Mouse (Mus musculus) ovary, postnatal 10 days (tissue): ENCODE data around the gene Dgki.

Experiments used
- DNase-seq: peaks from one replicate; pipeline ENCODE4 v3.0.0; 2022; ENCODE audit warnings: low spot score

The Dgki gene

DNA sequence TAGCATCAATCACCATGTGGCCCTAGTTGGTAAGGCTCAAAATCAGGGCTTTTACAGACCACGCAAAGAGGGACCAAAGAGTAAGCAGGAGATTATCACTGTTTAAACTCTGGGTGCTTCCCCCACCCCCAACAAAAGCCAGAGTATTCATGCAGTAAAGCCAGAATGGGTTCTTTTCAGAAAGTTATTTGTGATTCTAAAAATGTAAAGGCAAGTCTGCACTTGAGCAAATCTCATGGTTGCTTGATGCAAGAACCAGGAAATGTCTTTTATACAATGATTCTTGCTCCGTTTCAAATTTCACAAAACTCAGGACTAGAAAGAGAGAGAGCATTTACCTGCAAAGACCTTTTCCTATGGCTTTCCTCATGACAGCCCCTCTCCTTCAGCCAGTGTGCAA, 7.9 kb downstream of the Dgki start:
- DNase-seq: no peak

DNA sequence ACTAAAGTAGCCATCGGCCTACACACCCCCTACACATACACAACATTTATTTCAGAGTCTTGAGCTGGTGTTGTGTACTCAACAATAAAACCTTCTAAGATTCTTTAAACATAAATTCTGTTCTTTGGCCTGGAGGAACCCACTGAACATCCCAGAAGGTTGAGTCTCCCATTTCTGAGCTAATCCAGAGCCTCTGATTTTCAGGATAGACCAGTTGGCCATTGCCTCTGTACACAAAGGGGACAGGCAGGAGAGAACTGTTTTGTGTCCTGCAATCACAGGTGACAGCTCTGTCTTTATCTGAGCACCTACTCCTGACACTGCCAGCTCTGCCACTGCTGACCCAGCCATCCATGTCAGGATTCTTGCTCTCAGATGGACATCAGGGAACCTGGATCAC, 8.8 kb downstream of the Dgki start:
- no peak for DNase-seq

GRCm38 (mm10) chr6:37290691-37291090, 9.3 kb downstream of the Dgki start:
- no peak for DNase-seq

- no peak for DNase-seq
These were observed 13.8 kb downstream of the Dgki start for GRCm38 (mm10) chr6:37286134-37286533.

GRCm38 (mm10) chr6:37284879-37285278, 15.1 kb downstream of the Dgki start:
- DNase-seq: no peak

DNA sequence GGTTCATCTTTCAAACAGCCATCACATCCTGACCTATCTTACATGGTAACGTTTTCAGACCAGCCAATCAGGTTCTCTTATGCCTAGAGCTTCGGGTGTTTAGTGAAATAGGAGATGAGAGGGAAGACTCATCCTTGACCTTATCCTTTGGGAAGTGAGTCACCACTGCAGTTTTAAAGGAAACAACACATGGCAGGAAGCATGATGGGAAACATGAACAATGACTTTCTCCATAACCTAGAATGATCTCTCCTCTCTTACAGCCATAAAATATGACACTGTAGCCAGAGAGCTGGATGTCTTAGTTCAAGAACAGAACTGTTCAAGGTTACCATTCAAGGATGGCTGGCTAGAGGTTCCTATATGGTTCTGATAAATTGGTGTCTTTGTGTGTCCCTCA, 16.6 kb downstream of the Dgki start:
- no peak for DNase-seq

- DNase-seq: no peak
These were observed 17.3 kb downstream of the Dgki start for GRCm38 (mm10) chr6:37282659-37283058.

GRCm38 (mm10) chr6:37276834-37277715, 22.9 kb downstream of the Dgki start:
- DNase-seq: no peak

GRCm38 (mm10) chr6:37276181-37276580, 23.8 kb downstream of the Dgki start:
- DNase-seq: no peak

- DNase-seq: no peak
These were observed 28.9 kb downstream of the Dgki start for GRCm38 (mm10) chr6:37270905-37271591.

- DNase-seq: no peak
These were observed 31.4 kb downstream of the Dgki start for GRCm38 (mm10) chr6:37268589-37268988.

DNA sequence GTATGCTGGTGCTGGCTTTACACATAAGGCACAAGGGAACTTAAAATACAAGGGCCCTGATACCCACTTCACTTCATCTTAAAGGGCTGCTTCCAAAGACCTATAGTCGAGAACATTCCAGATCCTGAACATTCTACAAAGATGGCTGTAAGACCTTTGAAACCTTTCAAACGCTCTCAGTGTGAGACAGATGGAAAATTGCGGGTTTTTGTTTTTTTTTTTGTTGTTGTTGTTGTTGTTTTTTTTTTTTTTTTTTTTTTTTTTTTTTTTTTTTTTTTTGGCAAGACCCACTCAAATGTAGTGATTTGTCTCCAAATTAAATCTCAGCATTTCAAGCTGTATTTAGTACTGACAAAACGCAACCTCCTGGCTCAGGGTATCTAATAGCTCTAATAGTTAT, 32.0 kb downstream of the Dgki start:
- no peak for DNase-seq

DNA sequence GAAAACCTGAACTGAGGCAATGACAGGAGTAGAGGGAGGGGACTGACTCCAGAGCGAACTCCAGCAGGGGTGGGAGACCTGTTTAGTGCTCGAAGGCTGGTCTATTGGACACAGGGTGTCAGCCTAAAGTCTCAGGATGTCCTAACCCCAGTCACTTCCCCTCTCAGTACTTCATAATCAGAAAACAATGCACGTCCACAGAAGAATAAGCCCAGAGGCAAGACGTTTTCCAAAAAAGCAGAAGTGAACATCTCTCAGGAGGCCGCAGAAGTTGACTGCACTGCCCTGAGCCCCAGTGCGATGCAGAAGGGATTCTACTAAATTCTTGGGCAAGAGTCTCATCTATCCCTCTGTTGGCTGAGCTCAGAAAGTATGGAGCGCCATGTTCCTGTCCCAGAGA, 37.5 kb downstream of the Dgki start:
- DNase-seq: no peak

DNA sequence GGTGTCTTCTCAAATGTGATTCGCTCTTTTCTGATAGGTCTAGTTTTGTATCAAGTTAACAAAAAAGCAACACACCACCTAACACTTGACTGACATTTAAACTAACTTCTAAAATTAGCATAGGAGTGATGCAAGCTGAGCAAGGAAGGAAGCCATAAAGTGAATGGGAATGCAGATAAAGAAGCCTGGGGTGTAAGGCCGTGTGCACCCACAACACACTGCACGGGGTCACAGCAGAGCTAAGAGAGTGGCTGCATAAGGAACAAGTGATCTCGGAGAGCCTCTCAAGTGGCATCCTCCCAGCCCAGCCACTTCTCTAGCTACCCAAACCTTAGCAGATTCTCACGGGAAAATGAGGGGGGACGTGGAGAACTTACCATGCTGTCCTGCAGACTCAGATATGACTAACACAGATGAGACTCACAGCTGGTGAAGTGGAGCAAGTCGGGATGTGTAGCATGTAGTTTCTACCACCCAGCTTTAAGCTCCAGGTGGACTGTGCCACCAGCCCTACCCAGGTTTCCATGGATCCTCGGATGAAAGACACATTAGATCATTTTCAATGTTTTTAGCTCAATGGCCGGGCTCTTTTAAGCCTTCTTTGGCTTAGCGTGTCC, 38.6 kb downstream of the Dgki start:
- no peak for DNase-seq

DNA sequence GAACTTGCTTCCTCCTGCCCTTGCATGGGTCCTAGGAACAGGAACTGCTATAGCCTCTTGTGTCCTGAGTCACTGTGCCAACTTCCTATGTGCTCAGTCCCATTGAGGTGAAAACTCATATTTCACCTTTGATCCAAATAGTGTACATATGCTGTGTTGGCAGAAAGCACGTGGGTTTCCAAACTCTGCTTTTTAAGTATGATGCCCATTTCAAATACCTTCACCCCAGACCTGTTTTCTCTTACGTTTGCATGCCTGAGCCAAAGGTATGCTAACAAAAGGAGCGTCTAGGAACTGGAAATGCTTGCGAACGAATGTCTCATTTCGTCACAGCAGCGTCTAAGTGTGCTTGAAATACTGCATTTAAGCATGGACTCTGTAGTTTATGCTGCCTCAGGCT, 41.3 kb downstream of the Dgki start:
- no peak for DNase-seq

DNA sequence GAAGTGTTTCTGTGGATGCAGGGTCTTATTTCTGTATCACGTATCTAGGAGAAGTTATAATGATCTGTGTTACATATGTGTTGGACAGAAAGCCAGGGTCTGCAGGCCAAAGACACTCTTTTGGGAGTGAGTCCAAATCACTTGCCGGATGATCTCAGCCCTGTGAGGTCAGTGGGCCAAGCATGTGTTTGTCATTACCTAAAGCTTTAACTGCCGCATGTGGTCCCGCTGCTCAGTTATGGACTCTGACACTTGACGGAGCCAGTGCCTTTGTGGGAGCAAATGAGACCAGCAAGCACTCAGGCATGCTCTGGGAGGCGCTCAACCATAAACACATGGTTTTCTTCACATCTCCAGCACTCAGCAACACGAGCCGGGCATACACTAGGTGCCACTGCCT, 45.8 kb downstream of the Dgki start:
- DNase-seq: no peak

DNA sequence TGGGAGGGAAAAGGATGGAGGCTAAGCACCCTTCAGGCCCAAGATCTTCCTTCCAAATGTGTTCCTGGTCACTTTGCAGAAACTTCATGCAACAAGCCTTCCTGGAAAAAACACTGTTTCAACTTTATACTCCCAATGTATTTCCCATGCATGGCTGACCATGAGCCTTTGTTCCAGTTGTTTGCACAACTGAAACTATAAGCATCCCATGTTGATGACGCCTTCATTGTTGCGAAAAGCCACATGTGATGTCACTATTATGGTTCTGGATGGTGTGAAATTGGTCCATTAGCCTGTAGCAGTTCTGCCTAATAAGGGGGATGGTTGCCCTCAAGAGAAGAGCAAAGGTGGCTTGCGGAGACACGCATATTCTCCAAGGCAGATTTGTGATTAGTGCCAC, 47.4 kb downstream of the Dgki start:
- DNase-seq: no peak

DNA sequence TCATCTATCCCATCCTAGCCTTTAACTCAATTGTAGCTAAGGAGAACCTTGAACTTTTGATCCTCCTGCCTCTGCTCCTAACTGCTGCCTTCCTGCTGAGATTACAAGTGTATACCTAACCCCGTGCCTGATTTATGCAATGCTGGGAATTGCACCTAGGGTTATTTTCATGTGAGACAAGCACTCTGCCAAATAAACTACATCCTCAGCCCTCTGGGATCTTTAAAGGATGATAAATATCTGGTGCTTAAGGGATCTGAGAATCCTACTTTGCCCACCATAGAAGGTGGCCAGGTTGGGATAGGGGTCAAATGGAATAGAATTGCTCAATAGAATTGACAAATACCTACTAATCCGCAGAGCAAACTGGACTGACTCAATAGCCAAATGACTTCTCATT, 49.3 kb downstream of the Dgki start:
- DNase-seq: no peak

- DNase-seq: no peak
These were observed 54.2 kb downstream of the Dgki start for GRCm38 (mm10) chr6:37245757-37246156.

DNA sequence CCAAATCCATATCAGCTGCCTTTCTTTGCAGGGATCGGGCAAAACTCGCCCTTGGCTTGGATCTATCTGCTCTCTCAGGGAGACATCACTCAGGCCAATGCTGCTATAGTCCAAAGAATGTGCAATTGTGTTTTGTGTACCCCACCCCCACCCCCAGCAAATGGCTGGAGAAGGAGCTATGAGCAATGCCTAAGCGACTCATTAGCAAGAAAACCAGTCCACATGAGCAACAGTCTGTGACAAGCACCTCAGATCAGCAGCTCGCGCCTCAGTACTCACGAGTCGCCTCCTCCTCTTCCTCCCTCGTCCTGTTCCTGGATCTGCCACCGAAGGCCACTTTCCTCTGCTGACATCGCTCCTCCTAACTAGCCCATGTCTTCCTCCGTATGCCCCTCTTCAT, 55.9 kb downstream of the Dgki start:
- DNase-seq: no peak

- no peak for DNase-seq
These were observed 57.2 kb downstream of the Dgki start for GRCm38 (mm10) chr6:37242769-37243121.

DNA sequence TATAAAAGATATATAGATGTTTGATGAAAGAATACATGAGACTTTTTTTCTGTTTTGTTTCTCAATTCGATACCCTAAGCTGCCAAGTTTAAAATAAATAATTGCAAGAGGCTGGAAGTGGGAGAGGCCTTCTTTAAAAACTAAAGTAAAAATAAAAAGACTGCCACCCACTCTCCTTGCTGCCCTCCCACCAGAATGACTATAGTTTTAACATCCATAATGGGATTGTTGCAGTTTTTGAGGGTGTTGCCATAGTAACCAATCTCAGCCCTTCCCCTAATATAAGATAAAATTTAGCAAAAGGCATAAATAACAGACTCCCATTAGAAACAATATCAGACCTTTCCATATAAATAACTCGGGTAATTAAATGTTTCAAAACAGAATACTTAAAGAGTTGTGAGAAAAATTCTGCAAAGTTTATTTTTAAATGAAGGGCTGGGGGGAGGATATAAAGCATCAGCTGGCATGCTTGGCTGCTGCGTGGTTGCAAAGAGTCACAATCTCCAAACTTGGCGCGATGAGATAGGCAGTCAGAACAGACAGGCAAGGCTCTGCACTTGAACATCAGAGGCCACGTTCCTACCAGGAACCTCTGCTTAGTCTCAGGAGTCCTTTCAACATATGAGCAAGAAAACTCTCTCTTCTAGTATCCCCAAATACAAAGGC, 57.8 kb downstream of the Dgki start:
- DNase-seq: no peak

- no peak for DNase-seq
These were observed 58.5 kb downstream of the Dgki start for GRCm38 (mm10) chr6:37241434-37241833.
